Mouse (Mus musculus): ENCODE results near the gene Rhpn2. TPM values are rescaled to one million over a fixed set of nuclear protein-coding genes. Genes with fewer than 3 reads are reported as not detected.
A peak's percentile ranks its signal among the peaks of the same experiment; 100 is the strongest.

Gene Rhpn2
- total RNA-seq, 2 experiments from 2014 or later = 2.1 TPM

DNA sequence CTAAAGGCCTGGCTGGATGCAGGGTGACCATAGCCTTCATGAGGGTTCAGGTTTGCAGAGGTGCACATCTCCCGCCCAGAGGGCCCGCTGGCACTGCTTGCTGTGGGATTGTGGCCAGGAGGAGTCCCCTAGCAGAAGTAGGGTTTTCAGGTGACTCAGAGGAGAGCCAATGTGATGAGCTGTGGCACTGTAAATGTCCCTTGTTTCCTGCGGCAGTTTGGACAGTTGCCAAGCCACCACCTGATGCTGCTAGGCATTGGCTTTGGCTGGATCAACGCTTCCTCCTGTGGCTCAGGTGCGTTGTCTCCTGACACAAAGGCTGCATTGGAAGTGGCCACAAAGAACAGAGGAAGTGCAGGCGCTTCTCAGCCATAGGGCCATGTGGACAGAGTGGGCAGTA, 7.3 kb downstream of the Rhpn2 start:
- DNase-seq (ENCODE audit: extremely low spot score in 1 of 2, low spot score in 2 of 2) = peak in 1 of 2 experiments; percentile 27
- intact Hi-C loops (cut with DNase I) = no loop called here

DNA sequence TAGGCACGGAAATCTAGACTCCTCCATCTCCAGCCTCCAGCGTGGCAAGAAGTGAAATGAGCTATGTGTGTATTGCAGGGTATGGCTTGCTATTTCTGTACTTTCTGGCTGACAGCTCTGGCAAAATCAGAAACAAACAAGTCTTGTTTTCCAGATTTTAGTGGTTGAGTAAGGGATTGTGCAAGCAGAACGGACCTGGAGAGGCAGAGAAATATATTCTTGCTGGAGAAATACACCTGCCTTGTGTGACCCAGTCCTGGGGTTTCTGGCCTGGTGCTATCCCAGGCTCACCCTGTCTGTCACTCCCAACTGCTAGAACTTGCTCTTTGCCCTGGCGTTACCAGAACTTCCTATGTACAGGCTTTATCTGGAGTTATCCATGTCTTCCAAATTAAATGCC, 8.5 kb downstream of the Rhpn2 start:
- DNase-seq (ENCODE audit: extremely low spot score in 1 of 2, low spot score in 2 of 2) = no peak
- intact Hi-C loops (cut with DNase I) = no loop called here

DNA sequence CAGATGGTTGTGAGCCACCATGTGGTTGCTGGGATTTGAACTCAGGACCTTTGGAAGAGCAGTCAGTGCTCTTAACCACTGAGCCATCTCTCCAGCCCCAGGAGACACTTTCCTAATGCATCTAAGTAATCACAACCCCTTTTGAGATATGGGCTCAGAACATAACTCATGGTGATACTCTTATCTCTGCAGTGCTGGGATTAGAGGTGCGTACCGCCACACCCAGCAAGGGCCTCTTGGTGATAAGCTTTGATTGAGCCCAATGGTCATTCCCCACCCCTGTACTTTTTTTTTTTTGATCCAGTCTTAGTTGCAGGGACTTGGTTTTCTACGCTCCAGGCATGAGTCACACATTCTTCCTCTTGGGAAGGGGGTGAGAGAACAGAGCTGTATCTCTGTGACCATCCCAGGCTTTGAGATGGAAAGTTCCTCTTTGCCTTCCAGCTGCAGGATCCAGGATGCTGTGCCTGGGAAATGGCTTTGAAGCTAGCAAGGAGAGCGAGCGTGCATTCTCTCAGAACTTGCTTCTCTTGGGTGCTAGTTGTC, 10.9 kb downstream of the Rhpn2 start:
- no peak for DNase-seq (ENCODE audit: extremely low spot score in 1 of 2, low spot score in 2 of 2)
- intact Hi-C loops (cut with DNase I) = no loop called here

DNA sequence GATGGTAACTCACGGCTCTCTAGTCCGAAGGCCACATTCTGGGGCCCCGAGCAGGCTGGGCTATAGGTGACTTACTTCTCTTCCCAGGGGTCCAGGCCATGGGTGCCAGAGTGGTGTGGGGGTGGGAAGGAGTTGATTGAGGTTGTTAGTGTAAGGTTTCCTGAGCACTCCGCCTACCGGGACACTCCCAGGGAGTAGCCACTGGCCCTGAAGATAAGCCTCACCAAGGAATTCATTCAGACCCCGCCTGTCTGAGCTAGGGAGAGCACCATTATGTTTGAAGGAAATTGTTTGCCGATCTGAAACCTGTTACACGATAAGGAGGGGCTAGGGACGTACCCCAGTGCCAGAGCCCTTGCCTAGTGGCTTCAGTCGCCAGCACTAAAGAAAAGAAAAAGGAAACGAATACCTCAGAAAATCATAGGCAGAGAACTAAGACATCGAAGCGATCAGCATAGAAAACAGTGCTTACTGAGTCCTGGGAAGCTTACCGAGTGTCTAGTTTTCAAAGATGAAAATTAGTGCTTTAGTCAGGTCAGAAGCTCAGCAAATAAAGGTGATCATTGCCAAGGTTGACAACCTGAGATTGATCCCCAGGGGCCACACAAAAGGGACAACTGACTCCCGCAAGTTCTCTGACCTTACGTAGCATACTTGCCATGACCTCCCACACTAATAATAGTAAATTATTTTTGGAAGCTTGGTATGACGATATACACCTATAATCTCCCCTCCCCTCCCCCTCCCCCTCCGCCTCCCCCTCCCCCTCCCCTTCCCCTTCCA, 14.1 kb downstream of the Rhpn2 start:
- DNase-seq (ENCODE audit: extremely low spot score in 1 of 2, low spot score in 2 of 2) = no peak
- intact Hi-C loops (cut with DNase I) = no loop called here

DNA sequence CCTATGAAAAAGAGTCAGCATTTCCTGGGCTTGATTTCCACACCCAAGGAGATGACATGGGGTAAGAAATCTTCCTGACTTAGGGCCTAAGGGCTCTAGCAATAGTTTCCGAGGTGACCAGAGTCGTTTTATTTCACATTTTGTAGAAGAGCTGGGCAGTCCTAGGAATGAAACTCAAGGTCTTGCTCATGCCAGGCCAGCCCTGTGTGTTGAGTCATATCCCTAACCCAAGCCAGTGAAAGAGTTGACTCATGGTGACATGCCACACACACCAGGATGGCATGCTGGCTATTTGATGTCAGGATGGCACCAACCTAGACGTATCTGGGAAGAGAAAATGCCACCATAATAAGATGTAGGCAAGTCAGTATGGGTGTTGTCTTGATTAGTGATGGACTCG, 15.1 kb downstream of the Rhpn2 start:
- DNase-seq (ENCODE audit: extremely low spot score in 1 of 2, low spot score in 2 of 2) = no peak
- intact Hi-C loops (cut with DNase I) = no loop called here

DNA sequence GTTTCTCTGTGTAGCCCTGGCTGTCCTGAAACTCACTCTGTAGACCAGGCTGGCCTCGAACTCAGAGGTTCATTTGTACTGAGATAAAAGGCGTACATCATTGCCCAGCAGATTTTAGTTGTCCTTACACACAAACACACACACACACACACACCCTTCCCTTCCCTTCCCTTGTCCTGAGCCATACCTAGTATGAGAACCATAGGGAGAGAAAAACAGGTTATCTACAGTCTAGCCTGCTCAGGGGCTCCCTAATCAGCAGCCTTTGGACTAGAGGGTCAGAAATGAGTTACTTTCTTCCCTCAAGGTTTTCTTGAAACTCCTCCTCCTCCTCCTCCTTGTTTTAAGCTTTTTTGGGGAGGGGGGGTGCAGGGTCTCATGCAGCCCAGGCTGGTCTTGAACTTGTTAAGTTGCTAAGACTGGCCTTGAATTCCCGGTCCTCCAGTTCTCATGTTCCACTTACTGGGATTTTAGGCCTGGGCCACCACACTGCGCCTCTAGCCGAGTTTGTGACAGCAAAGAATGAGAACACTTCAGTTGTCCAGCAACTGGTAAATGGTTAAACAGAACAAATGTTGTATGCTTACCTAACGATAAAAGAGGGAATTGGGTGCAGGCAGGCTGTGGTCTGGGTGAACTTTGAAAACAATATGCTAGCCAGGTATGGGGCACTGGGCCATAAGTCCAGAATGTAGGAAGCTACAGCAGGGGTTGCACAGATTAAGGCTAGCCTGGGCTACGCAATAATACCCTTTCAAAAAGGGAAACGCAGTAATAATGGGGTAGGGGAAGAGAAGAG, 16.1 kb downstream of the Rhpn2 start:
- intact Hi-C loops (cut with DNase I) = no loop called here
- DNase-seq (ENCODE audit: extremely low spot score in 1 of 2, low spot score in 2 of 2) = no peak

DNA sequence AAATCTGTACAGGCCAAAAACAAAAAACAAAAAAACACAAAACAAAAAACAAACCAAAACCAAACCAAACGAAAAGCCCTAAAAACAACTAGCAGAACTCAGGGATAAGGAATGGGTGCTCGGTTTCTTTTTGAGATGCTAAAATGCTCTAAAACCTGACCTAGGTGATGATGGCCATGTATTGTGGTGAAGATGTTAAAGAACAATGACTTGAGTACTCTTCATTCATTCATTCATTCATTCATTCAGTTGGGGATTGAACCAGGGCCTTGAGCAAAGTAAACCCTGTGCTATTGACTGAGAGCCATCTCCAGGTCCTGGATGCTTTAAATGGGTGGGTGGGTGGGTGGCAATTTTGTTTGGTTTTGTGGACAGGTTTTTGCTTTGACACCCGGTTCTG, 17.2 kb downstream of the Rhpn2 start:
- intact Hi-C loops (cut with DNase I) = no loop called here
- DNase-seq (ENCODE audit: extremely low spot score in 1 of 2, low spot score in 2 of 2) = no peak

DNA sequence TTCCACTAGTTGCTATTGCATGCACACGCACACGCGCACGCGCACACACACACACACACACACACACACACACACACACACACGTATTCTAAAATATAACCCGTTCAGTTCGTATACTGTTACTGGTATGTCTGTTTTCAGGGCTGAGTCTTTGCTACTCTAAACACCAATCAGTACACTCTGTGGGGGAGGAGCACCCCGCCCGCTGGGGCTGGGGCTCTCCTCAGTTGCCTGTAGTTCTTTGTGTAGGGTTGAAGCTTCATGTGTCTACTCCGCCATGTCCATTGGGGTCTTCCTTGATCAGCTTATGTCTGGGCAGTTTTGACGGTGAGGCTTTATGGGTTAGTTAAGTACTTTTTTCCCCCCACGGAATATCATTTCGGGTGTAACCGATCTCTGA, 19.3 kb downstream of the Rhpn2 start:
- no peak for DNase-seq (ENCODE audit: extremely low spot score in 1 of 2, low spot score in 2 of 2)
- intact Hi-C loops (cut with DNase I) = no loop called here

DNA sequence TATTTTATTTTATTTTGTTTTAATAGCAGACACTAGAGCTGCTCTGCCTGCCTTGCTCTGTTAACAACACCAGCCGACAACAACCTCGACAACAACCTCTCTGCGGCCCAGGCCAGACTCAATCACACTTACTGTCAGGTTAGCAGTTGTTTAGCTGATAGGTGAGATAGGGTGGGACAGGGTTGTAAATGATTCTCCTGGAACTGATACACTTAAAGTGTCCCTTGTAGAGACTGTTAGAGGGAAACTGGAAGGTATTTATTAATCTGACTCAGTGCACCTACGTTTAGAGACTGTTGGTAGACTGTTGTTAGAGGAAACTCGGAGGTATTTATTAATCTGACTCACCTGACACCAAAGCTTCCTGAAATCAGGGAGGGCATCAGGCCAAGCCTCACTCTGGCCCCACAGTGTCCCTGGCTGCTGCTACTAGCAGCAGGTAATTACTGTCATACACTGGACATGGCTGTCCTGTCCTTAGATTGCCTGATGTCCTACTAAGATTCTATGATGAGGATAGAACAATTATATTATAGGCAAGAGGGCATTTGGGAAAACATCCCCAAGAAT, 21.4 kb downstream of the Rhpn2 start:
- intact Hi-C loops (cut with DNase I) = no loop called here
- no peak for DNase-seq (ENCODE audit: extremely low spot score in 1 of 2, low spot score in 2 of 2)

DNA sequence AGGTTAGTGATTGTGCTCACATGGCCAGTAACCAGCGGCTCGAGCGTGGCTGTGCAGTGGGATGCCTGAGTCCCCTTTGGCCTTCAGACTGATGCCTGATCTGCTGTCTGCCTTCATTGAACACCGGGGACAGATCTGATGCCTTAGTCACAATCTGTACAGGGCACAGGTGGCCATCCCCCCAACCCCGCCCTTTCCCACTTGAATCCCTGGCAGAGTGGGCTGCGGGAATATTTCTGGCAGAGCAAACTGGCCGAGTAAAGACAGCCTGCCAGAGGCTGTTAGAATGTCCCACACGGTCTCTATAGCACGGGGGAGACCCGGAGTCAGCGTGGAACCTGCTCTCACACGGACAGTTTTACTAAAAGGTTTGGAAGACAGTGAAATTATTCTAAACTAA, 23.7 kb downstream of the Rhpn2 start:
- intact Hi-C loops (cut with DNase I) = no loop called here
- DNase-seq (ENCODE audit: extremely low spot score in 1 of 2, low spot score in 2 of 2) = no peak

DNA sequence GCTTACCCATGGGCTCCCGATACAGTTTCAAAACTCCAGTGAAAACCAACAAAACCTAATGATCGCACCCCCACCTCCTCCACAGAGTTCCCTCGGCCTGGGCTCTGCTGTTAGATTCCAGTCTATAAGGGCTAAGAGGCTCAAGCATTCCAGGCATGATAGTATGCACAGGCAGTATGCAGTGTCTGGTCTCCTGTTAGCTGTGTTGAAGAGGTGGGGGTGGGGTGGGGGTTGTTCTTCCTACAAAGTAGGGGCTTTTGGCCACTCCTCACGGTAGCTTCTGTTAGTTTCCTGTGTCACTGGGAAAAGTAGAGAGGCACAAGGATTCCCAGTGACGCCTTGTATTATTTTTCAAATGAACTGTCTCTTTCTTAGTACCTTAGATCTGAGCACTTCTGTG, 28.3 kb downstream of the Rhpn2 start:
- intact Hi-C loops (cut with DNase I) = no loop called here
- no peak for DNase-seq (ENCODE audit: extremely low spot score in 1 of 2, low spot score in 2 of 2)

DNA sequence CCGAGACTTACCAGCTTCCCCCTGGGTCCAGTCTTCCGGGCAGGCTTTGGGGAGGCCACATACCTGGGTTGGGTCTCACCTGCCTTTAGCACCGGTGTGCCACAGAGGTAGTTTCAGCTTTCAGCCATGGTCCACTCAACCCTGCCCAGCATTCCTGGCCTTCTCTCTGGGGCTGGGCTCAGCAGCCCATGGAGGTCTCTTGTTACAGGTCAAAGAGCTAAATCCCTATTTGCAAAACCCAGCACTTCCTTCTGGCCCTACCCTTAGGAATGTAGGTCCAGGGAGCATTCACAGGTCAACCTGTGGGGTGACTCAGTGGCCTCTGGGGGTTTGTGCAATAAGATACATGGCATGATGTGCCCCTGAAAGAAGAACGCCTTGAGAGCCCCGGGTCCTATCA, 28.9 kb downstream of the Rhpn2 start:
- intact Hi-C loops (cut with DNase I) = no loop called here
- DNase-seq (ENCODE audit: extremely low spot score in 1 of 2, low spot score in 2 of 2) = no peak

DNA sequence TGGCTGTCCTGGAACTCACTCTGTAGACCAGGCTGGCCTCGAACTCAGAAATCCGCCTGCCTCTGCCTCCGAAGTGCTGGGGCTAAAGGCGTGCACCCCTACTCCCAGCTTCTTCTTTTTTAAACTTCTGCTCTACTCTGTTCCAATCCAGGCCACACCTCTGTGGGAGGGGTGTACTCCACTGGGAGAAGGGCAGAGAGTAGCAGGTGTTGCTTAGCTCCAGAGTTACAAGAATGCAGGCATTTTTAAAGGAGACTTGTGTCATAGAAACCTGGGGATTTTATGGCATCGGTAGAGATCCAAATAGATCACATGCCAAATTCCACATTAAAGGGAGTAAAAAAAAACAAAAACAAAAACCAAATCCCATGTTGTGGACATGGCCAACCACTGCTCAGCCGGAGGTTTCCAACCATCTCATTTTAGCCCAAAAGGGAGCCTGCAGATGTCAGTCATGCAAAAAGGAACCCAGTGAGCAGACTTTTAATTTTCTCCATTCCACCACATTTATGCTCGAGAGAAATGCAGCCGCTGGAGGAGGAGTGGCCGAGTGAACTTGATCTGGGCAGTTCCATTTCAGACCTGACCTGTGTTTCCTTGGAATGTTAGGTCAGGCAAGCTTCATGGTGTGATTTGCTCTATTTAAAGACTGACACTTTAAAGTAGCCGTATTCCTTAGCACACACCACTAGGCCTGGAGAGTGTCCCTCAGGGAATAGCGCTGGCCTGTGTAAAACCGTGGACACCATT, 31.4 kb downstream of the Rhpn2 start:
- intact Hi-C loops (cut with DNase I) = no loop called here
- DNase-seq (ENCODE audit: extremely low spot score in 1 of 2, low spot score in 2 of 2) = no peak

DNA sequence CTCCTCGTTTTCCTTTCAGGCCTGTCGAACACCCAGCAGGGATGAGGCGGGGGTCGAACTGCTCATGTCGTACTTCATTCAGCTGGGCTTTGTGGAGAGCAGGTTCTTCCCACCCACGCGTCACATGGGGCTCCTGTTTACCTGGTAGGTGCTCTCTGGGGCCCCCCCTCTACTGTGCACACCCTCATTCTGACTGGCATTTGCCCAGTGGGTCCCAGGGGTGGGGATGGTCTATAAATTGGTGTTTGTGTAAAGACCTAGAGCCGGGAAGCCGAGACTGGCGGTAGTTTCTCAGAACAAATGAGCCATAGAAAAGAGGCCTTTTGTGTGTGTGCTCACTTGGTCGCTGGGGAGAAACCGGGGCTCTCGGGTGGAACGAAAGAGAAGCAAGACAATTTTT, 37.1 kb downstream of the Rhpn2 start:
- DNase-seq (ENCODE audit: extremely low spot score in 1 of 2, low spot score in 2 of 2) = no peak
- intact Hi-C loops (cut with DNase I) = no loop called here

DNA sequence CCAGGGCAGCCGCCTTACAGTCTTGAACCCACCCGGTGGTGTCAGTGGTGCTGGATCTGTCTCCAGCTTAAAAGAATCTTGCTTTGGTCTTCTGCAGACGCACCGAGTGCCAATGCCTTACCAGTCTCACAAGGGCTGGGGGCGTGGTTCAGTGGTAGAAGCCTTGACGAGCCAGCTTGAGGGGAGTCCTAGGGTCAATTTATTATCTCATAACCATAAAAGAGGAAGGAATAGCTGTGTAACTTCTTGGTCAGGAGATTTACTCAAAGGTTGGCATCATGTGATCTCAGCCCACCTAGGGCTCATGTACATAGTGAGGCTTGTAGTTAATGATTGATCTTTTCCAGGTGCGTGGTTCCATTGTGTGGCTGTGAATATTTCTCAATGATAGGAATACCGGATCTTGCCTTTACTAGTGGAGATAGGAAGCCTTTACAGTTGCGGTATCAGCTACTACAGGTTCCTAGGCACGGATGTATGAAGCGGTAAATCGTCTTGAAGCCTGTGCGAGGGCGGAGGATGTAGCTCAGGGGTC, 38.6 kb downstream of the Rhpn2 start:
- no peak for DNase-seq (ENCODE audit: extremely low spot score in 1 of 2, low spot score in 2 of 2)
- intact Hi-C loops (cut with DNase I) = no loop called here

DNA sequence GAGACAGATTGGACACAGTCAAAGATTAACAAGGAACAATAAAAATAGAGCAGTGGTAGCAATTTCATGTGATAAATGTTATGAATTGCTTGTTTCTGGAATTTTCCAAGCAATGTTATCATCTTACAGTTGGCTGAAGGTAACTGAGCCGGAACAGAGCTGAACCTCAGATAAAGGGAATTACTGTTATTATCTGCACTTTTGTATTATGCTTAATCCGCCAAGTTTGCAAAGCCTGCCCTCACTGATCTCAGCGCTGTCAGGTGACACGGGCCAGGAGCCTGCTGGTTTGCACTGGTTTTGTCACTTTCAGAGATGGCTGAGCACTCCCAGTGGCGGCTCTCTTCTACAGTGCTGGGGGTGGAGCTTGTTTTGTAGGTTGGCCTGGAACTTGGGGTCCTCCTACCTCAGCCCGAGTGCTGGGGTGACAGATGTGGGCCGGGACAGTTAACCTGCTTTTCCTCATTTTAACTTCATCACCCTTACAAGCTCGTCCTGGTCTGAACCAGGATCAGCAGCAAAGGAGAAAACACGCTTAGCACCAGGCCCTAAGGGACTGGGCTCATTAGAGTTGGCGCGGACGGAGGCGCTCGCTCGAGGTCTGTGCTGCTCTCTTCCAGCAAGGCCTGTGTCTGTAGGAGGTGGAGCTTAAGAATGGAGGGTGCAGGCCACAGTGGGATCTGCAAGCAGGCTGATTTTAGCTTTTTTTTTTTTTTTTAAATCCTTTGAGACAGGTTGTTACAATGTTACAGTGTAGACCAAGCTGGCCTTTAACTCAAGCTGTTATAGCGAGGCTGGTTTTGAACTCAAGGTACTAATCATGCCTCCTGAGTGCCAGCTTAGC, 39.4 kb downstream of the Rhpn2 start:
- intact Hi-C loops (cut with DNase I) = no loop called here
- no peak for DNase-seq (ENCODE audit: extremely low spot score in 1 of 2, low spot score in 2 of 2)

DNA sequence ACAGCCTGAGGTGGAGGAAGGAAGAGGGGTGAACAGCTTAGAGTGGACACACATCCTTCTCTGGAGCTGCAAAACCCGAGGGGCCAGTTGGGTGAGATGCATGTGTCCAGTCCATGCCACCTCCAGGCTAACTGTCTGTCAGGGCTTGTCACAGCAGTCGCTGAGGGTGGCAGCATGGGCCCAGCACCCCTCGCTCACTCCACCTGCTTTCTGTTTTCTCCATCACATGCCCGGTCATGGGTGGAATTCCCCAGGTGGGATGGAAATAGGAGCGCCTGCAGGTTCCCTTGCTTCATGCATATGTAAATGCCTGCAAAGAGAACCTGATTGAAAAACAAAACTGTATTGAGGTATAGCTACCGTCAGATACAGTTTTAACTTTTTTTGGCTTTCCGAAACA, 40.3 kb downstream of the Rhpn2 start:
- no peak for DNase-seq (ENCODE audit: extremely low spot score in 1 of 2, low spot score in 2 of 2)
- intact Hi-C loops (cut with DNase I) = no loop called here

DNA sequence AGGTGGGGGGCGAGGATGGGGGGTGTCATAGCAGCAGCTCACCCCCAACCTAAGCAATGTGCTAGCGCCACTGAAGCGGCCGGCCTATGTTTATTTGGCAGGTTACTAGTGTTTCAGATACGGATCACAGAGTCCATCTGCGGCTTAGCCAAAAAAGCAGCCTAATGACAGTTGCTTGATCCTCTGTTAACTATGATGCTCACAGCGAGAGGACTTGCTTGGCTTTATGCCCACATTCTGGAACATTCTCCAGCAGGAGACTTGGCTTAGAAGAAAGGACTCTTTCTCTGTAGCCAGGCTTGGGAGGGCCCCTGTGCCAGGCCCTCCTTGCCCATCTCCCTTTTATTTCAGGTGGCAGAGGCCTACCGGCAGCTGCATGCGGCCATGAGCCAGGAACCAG, 42.7 kb downstream of the Rhpn2 start:
- intact Hi-C loops (cut with DNase I) = loop anchor here (5.0 kb wide), 1 partner anchor 44 kb away; the partner anchor contains the start of gene Rhpn2
- no peak for DNase-seq (ENCODE audit: extremely low spot score in 1 of 2, low spot score in 2 of 2)

Data from left cerebral cortex, postnatal 10 days (tissue).